Mouse (Mus musculus) liver, postnatal 0 days (tissue): ENCODE results near the gene Hrh3.

Experiments used
- CTCF ChIP-seq: sonication (generic); IDR thresholded peaks from 2 replicates; pipeline ENCODE4 v1.5.1; 2016; ENCODE audit warnings: antibody characterized with exemption, low read depth
- EP300 ChIP-seq: IDR thresholded peaks from 2 replicates; pipeline ENCODE4 v1.6.1; 2016; ENCODE audit warnings: antibody characterized with exemption, low read depth, mild to moderate bottlenecking

GRCm38 (mm10) chr2:180115279-180115678 lies 11.0 kb upstream of the Hrh3 start:
- TF ChIP-seq CTCF (no peak), EP300 (no peak)
